Mouse (Mus musculus): ENCODE measurements around the gene Gm826.

Gm826 gene

GRCm38 (mm10) chr2:160334111-160334661 lies at the start of gene Gm826:
Gene Gm826, minus strand, starts transcription at chr2:160334162.
- peak; percentile 52 to 62 for DNase-seq (ENCODE audit: low spot score in 2 of 2)

DNA sequence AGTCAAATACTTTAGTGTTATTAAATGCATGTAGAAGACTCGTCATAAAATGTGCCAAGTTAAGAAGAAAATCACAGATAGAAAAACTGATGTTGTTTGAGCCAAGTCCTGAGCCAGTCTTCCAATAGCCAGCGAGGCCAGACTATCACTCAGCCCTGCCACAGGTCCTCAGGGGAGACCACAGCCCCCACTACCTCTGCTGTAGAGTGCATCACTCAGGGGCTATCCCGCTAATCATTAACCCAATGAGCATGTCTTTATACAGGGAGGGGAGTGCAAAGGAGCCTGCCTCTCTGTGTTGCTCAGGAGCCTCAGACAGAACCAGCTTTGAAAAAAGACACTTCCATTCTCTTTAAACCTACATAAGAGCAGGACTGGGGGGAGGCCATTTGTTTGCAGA lies 49.5 kb upstream of the Gm826 start:
- no peak for DNase-seq (ENCODE audit: low spot score in 2 of 2)

DNA sequence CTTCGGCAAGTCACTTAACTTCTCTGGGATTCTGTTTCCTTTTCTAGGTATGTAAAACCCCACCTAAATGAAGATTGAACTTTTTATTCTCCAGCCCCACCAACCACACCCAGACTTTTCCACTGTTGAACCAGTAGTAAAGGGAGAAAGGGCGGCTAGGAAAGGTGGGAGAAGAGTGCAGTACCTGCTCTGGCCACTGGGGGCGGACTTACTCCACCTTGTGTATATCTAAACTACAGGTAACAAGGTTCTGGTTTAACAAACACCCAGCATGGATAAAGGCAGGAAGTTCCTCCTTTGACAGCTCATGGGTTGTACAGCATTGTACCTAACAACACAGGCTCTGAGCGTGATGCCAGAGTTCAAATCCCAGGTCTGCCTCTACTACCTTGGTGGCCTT lies 44.3 kb upstream of the Gm826 start:
- DNase-seq (ENCODE audit: low spot score in 2 of 2) = no peak

DNA sequence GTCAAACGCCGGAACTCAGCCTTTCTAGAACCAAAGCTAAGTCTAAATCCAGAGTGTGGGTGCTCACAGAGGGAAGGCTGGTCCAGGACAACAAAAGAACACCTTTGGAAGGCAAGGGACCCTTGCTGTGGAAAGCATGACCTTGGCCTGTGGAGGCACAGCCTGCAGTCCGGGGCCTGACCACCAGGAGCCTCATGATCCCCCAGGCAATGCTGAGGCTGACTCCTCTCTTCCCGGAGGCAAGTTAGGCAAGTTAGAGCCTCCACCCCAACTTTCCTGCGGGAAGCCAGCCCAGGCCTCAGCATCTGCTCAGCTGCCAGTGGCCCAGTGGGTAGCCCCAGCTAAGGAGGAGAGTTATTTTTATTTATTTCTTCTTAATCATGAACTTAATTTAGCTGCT lies 42.3 kb upstream of the Gm826 start:
- no peak for DNase-seq (ENCODE audit: low spot score in 2 of 2)

GRCm38 (mm10) chr2:160369653-160370420 lies 35.9 kb upstream of the Gm826 start:
- no peak for DNase-seq (ENCODE audit: low spot score in 2 of 2)

GRCm38 (mm10) chr2:160368422-160369357 lies 34.7 kb upstream of the Gm826 start:
- no peak for DNase-seq (ENCODE audit: low spot score in 2 of 2)

DNA sequence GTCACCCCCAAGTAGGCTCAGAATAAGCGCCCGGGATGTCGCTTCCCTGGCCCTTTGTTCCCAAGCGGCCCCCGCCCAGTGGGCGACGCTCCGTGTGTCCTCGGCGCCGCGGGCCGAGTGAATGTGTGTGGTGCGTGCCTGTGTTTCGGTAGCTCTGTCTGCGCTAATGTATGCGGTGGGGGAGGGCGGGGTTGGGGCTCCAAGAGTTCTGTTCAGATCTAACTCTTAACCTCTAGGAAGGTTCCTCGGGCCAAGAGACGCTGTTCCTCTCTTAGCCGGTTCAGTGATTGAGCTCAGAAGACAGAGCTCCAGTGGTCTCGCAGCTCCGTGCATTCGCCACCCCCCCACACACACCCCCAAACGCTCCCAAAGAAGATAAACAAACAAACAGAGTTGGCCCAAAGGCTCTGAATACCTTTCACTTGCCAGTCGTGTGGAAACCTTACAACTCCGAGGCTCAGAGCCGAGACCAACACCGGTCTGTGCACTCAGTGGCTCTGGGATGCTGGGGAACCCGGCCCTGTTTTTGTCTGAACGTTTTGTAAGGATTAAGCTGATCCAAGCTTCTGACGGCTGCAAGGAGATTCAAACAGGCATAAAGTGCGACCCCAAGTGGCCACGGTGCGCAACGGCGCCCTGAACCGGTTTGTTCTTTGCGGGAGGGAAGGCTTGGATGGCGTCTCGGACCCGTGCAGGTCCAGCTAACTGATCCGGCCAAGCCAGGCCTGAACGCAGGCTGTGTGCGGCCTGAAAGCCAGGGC lies 33.7 kb upstream of the Gm826 start:
- DNase-seq (ENCODE audit: low spot score in 2 of 2) = peak; percentile 81 to 92

- DNase-seq (ENCODE audit: low spot score in 2 of 2) = peak; percentile 97 to 98
These were observed 33.0 kb upstream of the Gm826 start, which contains the start of gene Mafb for GRCm38 (mm10) chr2:160366980-160367338. Gene Mafb, minus strand, starts transcription at chr2:160367065.

GRCm38 (mm10) chr2:160366111-160366979 lies 32.4 kb upstream of the Gm826 start:
- DNase-seq (ENCODE audit: low spot score in 2 of 2) = peak in 1 of 2 experiments; percentile 24

GRCm38 (mm10) chr2:160365107-160365911 lies 31.3 kb upstream of the Gm826 start:
- peak; percentile 55 to 65 for DNase-seq (ENCODE audit: low spot score in 2 of 2)

DNA sequence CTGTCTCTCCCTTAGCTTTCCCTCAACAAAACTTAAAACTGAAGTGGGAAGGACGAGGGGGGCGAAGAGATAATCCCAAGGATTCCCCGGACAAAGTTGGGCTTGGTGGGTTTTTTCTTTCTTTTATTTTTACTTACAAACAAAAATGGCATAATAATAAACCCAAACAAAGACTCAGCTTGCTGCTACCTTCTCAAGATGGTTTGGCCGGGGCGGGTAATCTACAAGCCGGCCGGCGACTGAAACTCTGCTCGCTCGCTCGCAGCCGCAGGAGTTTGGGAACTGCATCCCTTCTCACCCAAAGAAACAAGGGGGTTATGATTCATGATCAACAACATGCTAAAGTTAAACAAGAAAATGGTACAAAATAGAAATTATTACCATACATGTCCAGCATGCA lies 30.7 kb upstream of the Gm826 start:
- DNase-seq (ENCODE audit: low spot score in 2 of 2) = no peak

DNA sequence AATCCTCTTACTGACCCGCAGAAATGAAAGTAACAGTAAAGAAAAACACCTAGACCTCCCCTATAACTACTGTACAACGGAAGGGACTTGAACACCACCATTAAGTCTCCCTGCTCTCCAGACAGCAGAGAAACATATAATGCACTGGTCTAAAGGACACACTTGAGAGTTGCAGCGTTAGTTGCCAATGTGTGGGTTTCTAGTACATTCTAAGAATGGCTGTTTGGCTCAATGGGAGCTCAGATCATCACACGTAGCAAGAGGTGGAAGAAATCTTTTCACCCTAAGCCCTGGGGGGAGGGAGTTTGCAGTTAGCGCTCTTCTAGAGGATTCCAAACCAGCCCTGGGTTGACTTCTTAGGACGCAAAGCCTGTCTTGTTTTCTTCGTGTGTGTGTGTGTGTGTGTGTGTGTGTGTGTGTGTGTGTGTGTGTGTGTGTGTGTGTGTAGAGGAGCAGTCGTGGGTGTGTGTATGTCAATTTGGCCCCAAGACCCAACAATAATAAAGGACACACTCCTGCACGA lies 30.2 kb upstream of the Gm826 start:
- DNase-seq (ENCODE audit: low spot score in 2 of 2) = no peak

DNA sequence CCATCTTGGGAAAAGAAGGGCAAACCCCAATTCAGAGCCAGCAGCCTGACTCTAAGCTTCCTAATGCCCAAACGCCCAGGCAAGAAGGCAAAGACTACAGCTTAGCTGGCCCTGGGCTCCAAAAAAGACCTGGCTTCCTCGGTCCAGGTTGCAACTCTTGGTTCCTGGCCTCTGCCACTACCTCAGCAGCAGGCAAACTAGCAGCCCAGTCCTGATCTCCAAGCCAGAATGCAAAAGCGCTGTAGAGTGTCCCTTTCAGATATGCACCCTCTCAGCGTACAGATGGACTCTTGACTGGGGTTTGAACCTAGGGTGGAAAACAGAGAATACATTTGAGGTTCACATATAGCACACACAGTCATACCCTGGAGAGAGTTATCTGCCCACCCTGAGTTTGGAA lies 29.2 kb upstream of the Gm826 start:
- DNase-seq (ENCODE audit: low spot score in 2 of 2) = no peak

GRCm38 (mm10) chr2:160361442-160362121 lies 27.6 kb upstream of the Gm826 start:
- DNase-seq (ENCODE audit: low spot score in 2 of 2) = peak in 1 of 2 experiments; percentile 28

GRCm38 (mm10) chr2:160360234-160360874 lies 26.4 kb upstream of the Gm826 start:
- no peak for DNase-seq (ENCODE audit: low spot score in 2 of 2)

GRCm38 (mm10) chr2:160358896-160359295 lies 24.9 kb upstream of the Gm826 start:
- no peak for DNase-seq (ENCODE audit: low spot score in 2 of 2)

DNA sequence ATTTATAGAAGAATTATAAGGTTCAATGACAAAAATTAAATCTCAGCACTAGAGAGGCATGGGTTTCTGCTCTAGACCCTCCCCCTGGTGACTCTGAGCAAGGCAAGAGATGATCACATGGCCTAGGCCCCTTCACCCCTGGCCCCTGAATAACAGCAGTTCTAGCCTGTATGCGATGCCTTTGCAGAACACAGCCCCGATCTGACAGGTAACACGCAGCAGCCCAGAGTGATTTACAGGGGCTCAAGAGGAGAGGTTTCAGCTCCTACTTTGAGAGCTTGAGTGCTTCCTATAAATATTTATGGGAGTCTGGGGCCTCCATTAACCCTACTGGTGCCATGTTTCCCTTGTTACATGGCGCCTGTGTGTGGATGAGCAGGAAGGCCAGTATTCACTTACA lies 23.5 kb upstream of the Gm826 start:
- DNase-seq (ENCODE audit: low spot score in 2 of 2) = no peak

DNA sequence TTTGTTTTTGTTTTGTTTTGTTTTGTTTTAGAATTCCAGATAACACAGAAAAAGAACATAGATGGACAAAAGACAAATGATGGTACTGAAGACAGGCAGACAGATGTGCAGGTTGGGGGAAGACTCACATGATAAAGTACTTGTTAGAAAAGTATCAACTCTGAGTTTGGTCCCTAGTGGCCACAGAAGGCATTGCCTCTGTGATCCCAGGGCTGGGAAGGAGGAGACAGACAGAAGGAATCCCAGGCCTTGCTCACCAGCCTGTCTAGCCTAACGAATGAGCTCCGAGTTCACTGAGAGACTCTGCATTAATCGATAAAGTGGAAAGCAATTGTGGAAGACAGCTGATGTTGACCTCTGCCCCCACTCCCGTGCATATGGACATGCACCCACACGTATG lies 22.2 kb upstream of the Gm826 start:
- no peak for DNase-seq (ENCODE audit: low spot score in 2 of 2)

- DNase-seq (ENCODE audit: low spot score in 2 of 2) = no peak
These were observed 20.4 kb upstream of the Gm826 start for GRCm38 (mm10) chr2:160354319-160354718.

Data from heart, adult 9 months (tissue).